Mouse (Mus musculus) neural tube, embryonic 11.5 days (tissue): Measurements from ENCODE around the gene Adgra1. TPM values are rescaled to one million over a fixed set of nuclear protein-coding genes. Genes with fewer than 3 reads are reported as not detected.

ENCODE experiments used
- ATAC-seq: fragments of 200-750 bp; cut with Nextera tagmentation; 2 replicates; pipeline ENCODE4 v1.8.0; 2017; ENCODE audit warnings: moderate number of reproducible peaks, mild to moderate bottlenecking, moderate TSS enrichment, moderate library complexity; ENCODE audit not compliant: insufficient read depth, low FRiP score, low TSS enrichment
- DNase-seq: peaks from one replicate; pipeline ENCODE4 v3.0.0-alpha.2; 2015; ENCODE audit warnings: low spot score
- H3K27ac ChIP-seq: fragments of 300-500 bp; sonication (generic); 2 replicates; pipeline ENCODE4 v1.5.1; 2014; ENCODE audit warnings: low read depth, mild to moderate bottlenecking, low read length
- H3K27me3 ChIP-seq: fragments of 300-500 bp; sonication (generic); 2 replicates; pipeline ENCODE4 v1.6.1; 2014; ENCODE audit warnings: mild to moderate bottlenecking, low read length, mixed read lengths; ENCODE audit not compliant: control insufficient read depth, insufficient read depth
- H3K36me3 ChIP-seq: fragments of 300-500 bp; sonication (generic); 2 replicates; pipeline ENCODE4 v1.6.1; 2014; ENCODE audit warnings: mild to moderate bottlenecking, low read length, moderate library complexity, mixed read lengths; ENCODE audit not compliant: control insufficient read depth, insufficient read depth
- H3K4me1 ChIP-seq: fragments of 300-500 bp; sonication (generic); 2 replicates; pipeline ENCODE4 v1.6.1; 2014; ENCODE audit warnings: low read length, mixed read lengths; ENCODE audit not compliant: control insufficient read depth, insufficient read depth
- H3K4me2 ChIP-seq: fragments of 300-500 bp; sonication (generic); 2 replicates; pipeline ENCODE4 v1.6.1; 2014; ENCODE audit warnings: low read depth, mild to moderate bottlenecking, moderate library complexity
- H3K4me3 ChIP-seq: fragments of 300-500 bp; sonication (generic); 2 replicates; pipeline ENCODE4 v1.5.1; 2014; ENCODE audit warnings: low read depth, low read length
- H3K9ac ChIP-seq: fragments of 300-500 bp; sonication (generic); 2 replicates; pipeline ENCODE4 v1.6.1; 2014; ENCODE audit warnings: mild to moderate bottlenecking, low read length
- H3K9me3 ChIP-seq: fragments of 300-500 bp; sonication (generic); 2 replicates; pipeline ENCODE4 v1.6.1; 2016; ENCODE audit warnings: low read length; ENCODE audit not compliant: control insufficient read depth
- WGBS: fragments of 180-500 bp; shearing (Covaris S2); extraction: QIAGEN DNeasy Blood & Tissue Kit; methylation state at CpG from one replicate; pipeline ENCODE4 v1.1.7; 2014; 5-methylcytosine and 5-hydroxymethylcytosine counted together
- polyA plus RNA-seq: library from polyadenylated mRNA; unstranded; fragments of >200 nt; fragmentation: Nextera tagmentation; extraction: Ambion mirVana; gene quantifications from 2 replicates; pipeline ENCODE4 v1.2.1, GENCODE M21; 2014

Adgra1 gene
- polyA plus RNA-seq, 1 experiment from 2014 or later, result 9.9 TPM

DNA sequence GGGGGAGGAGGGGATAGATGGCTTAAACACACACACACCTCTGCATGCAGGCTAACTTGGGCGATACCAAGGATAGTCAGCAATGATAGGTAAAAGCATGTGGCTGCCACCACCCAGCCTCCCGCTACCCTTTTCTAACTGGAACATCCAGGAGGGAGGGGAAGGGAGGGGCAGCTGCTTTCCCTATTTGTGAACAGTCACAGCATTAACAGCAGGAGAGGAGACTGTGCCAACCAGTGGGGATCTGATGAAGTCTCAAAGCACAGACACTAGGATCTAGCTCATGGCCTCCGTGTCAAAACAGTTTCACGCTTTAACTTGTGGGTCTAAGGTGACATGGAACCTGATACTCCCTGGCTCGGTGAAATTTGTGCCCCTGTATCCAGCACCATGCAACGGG, 23.9 kb upstream of the Adgra1 start:
- H3K4me3 ChIP-seq, result no peak overlapping the region
- WGBS, result 63% methylated on average over 6 of the region's 6 CpGs
- DNase-seq (no peak), ATAC-seq (no peak)
- H3K4me2 ChIP-seq, result no peak overlapping the region
- no peak overlapping the region for H3K9ac ChIP-seq
- no peaks in the 10 kb centered on the region for H3K36me3 ChIP-seq
- H3K27ac ChIP-seq, result no peak overlapping the region
- H3K27me3 ChIP-seq, result no peaks in the 10 kb centered on the region
- H3K4me1 ChIP-seq, result no peaks in the 10 kb centered on the region
- H3K9me3 ChIP-seq, result no peaks in the 10 kb centered on the region

DNA sequence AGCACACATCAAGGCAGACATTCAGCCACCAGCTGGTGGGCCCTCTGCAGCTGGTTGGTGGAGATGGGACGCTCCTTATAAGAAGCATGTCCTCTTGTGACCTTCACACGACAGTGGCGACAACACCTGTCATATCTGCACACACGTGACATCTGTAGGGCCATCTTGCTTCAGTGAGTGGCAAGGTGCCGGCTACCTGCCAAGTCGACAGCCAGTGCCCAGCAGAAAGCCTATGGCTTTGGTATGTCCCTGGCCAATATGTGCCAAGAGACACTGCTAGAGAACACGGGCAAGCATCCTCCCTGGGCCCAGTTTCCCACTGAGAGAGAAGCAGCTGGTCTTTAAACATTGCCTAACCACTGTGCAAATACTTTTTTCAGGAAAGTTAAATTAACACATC, 22.3 kb upstream of the Adgra1 start:
- WGBS, result 89% methylated on average over 7 of the region's 7 CpGs
- H3K9ac ChIP-seq, result no peak overlapping the region
- H3K4me2 ChIP-seq, result no peak overlapping the region
- H3K27me3 ChIP-seq, result no peaks in the 10 kb centered on the region
- no peaks in the 10 kb centered on the region for H3K4me1 ChIP-seq
- H3K4me3 ChIP-seq, result no peak overlapping the region
- no peaks in the 10 kb centered on the region for H3K9me3 ChIP-seq
- DNase-seq (no peak), ATAC-seq (no peak)
- no peak overlapping the region for H3K27ac ChIP-seq
- H3K36me3 ChIP-seq, result no peaks in the 10 kb centered on the region

DNA sequence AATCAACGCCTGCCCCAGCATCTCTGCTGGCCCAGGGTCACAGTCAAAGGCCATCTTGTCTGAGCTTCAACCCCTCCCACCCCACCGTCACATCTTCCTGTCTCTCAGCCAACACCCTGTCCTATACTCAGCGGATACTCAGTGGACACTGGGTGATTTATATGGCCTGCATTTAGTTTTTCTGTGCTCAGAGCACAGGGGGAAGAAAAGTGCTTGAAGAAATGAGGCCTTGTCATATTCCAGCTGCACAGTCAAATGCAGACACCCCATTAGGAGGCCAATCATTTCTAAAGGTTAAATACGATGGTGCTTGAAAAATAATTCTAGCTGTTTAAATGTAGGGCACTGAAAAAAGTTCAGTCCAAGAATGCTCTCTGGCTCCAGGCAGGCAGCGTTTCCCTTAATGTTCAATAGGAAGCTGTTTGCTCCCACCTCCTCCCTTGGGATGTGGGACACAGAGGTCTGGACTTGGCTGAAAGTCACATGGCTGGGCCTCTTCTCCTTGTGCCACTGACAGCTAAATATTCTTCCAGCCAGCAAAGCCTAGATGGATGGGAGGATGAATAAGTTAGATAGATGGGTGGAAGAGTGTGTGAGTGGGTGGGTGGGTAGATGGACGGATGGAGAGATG, 20.3 kb upstream of the Adgra1 start:
- Histone ChIP-seq H3K9ac (no peak overlapping the region), H3K36me3 (no peaks in the 10 kb centered on the region), H3K27me3 (no peaks in the 10 kb centered on the region), H3K4me3 (no peak overlapping the region), H3K4me1 (no peaks in the 10 kb centered on the region), H3K4me2 (no peak overlapping the region), H3K9me3 (no peaks in the 10 kb centered on the region), H3K27ac (no peak overlapping the region)
- no peak for ATAC-seq
- 87% methylated on average over 6 of the region's 6 CpGs for WGBS
- no peak for DNase-seq

DNA sequence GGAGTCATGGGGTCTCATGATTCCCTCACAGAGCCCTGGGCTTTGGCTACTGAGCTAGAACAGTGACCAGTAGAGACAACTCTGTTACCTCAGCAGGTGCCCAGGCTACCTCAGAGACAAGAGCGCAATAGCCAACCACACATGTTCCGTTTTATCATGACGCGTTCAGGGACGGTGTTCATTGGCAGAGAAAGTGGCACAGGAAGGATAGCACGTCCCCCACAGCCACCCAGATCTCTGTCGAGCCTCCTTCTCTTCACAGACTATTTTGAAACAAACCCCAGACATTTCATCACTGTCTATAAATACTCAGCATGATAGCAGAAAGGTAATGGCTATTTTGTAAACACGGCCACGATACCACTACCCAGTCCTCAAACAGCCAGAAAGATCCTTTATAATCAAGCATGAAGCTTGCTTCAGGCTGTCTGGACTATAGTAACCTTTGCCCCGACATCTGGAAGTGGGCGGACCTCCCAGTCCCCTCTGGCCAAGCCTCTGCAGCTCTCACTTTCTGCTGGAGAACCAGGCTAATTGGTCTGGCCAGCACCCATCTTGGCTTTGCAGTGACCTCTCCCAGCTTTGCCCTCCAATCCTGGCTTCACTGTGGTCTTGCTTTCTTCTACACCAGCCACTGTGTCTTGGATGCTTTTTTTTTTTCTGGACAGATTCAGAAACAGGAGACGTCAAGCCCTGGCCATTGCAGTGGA, 11.5 kb upstream of the Adgra1 start:
- WGBS, result 80% methylated on average over 12 of the region's 12 CpGs
- Histone ChIP-seq H3K9ac (no peak overlapping the region), H3K27me3 (no peaks in the 10 kb centered on the region), H3K27ac (no peak overlapping the region), H3K9me3 (no peaks in the 10 kb centered on the region), H3K4me2 (no peak overlapping the region), H3K4me3 (no peak overlapping the region), H3K4me1 (no peaks in the 10 kb centered on the region), H3K36me3 (no peaks in the 10 kb centered on the region)
- ATAC-seq (no peak), DNase-seq (no peak)

DNA sequence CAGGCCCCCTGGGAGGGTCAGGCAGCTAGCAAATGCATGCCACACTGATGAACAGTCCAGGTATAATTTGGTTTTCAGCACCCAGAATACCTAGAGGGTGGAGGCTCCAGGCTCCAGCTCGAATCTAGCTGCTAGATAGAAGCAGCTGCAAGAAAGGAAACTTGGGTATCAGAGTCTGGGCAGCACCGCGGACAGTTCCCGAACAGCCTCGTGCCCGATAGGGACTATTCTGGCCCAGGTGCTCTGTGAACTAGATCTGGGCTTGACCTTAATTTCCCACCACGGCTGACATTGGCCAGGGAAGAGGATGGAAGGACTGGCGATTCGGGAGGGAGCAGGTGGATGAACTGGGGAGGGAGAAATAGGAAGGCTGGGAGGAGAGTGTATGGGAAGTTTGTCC, 6.3 kb upstream of the Adgra1 start:
- Histone ChIP-seq H3K27me3 (no peaks in the 10 kb centered on the region), H3K4me1 (no peaks in the 10 kb centered on the region), H3K4me2 (no peak overlapping the region), H3K36me3 (no peaks in the 10 kb centered on the region), H3K9ac (no peak overlapping the region), H3K9me3 (no peaks in the 10 kb centered on the region), H3K4me3 (no peak overlapping the region), H3K27ac (no peak overlapping the region)
- peak; percentile 44 for DNase-seq
- 15% methylated on average over 9 of the region's 9 CpGs for WGBS
- ATAC-seq, result no peak

DNA sequence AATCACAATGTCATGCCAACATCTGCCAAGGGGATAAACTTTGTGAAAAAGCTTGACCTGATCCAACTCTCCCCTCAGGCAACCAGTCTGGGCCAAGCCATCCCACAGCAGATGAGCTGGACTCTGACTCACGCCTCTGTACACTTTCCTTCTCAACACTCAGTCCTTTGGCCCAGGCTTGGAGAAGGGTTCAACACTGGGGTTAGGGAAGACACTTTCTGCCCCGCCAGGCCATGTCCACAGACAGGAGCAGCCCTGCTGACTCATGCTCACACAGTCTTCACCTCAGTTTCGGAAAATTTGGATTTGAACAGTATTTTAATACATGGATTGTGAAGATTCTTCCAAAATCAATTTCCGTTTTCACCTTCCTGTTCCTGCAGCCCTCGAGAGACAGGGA, 442 bp upstream of the Adgra1 start:
- DNase-seq (no peak), ATAC-seq (no peak)
- Histone ChIP-seq H3K4me1 (peaks cover 24% of the 10 kb centered on the region), H3K27me3 (no peaks in the 10 kb centered on the region), H3K4me3 (peak overlapping the region; percentile 17; the same call in 1 of the 2 replicates), H3K9me3 (no peaks in the 10 kb centered on the region), H3K36me3 (no peaks in the 10 kb centered on the region), H3K4me2 (peak overlapping the region; percentile 42), H3K27ac (no peak overlapping the region), H3K9ac (no peak overlapping the region)
- 34% methylated on average over 5 of the region's 5 CpGs for WGBS

DNA sequence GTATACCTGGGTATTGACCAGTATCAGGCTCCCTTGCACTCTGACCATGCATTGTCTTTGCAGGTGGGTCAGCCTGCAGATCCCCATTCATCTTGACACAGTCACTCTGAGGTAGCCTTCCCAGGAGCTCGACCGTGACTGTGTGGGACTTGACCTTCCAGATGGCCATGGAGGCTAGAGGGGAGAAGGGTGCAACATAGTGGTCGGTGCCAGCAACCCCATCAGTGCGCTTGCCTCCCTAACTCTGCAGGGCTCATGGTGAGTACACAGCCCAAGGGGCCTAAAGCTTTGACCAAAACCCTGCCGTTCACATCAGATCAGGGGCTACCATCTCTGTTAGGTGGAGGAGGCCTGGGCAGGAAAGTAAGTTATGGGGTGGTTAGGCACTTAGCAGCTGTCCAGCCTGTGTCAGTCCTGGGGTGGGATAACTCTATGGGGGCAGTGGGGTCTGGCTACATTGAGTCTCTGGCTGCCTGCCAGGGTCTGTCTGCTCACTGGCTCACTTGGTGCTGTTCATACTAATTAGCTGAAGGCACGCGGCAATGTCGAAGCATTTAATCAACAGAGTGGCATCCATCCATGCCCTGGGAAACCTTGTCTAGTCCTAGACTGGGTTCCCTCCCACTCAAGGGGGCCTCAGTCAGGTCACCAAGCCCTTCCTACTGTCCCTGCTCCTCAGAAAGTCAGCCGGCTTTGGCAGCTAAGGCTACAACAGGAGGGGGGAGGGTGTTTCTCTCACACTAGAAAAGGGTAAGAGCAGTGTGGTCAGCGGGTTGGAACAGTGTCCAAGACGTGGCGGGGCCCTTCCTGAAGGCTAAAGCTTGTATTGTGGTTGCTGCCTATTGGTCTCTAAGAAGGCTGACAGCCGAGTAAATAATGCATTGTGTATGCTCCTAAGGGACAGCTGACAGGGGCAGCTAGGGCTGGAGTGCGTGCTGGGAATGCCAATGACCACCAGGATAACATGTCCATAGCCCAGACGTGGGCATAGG, 1.5 kb downstream of the Adgra1 start:
- Histone ChIP-seq H3K4me3 (no peak overlapping the region; the same call in 1 of the 2 replicates), H3K27me3 (no peaks in the 10 kb centered on the region), H3K36me3 (no peaks in the 10 kb centered on the region), H3K4me2 (peak overlapping the region; percentile 42), H3K27ac (peak overlapping the region; percentile 67), H3K4me1 (peaks cover 24% of the 10 kb centered on the region), H3K9me3 (no peaks in the 10 kb centered on the region), H3K9ac (peak overlapping the region; percentile 26; the same call in 1 of the 2 replicates)
- ATAC-seq (peak; percentile 77), DNase-seq (peak; percentile 74)
- 49% methylated on average over 15 of the region's 15 CpGs for WGBS

DNA sequence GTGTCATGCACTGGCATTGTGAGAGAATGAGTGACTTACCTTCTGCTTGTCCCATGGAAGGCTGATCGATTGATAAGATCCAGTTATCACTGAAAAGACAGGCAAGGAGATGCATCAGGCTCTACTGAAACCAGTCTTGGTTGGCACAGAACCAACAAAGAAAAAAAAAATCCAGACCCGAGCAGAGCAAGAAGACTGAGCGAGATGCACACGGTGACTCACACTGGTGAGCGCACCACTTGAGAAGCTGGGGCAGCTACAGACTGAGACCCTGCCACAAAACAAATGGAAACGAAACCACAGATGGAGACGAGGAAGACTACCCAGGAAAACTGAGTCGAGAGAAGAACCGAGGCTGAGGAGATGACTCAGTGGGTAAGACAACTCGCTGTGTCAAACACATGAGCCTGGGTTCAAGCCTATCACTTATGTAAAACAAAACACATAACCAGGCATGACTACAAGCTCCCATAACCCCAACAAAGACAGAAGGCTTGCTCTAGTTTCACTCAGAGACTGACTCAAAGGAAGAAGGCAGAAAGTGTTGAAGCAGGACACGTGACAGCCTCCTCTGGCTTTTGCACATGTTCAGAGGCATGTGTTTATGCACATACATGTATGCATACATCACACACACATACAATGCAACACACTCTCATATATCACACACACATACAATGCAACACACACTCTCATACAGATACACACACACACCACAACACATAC, 6.6 kb downstream of the Adgra1 start:
- no peak for DNase-seq
- Histone ChIP-seq H3K27me3 (no peaks in the 10 kb centered on the region), H3K4me3 (no peak overlapping the region), H3K4me2 (no peak overlapping the region), H3K9ac (no peak overlapping the region), H3K4me1 (peaks cover 6% of the 10 kb centered on the region), H3K36me3 (no peaks in the 10 kb centered on the region), H3K9me3 (no peaks in the 10 kb centered on the region), H3K27ac (no peak overlapping the region)
- ATAC-seq, result no peak
- WGBS, result 91% methylated on average over 11 of the region's 11 CpGs
